Mouse (Mus musculus): ENCODE measurements around the gene Gli3.

DNA sequence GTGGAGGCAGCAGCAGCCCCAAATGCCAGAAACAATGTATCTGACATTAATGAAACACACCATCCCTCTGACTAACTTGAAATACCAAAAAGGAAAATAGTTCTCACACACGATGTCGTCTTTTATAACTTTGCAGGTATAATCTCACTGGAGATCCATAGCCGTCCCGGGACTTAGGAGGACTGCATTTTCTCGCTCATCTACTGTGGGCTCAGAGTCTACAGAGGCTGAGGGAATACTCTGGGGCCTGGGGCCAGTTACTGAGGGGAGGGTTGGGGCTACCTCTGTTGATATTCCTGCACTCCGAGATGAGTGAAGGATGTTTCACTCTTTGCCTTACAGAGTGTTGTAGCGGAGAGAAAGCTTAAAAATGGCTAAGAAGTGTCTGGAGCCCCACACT is 1.1 kb upstream of the Gli3 start:
- TF ChIP-seq EP300 (IDR thresholded peaks at IDR 0.05; ENCODE audit: low read depth) (no peak), CTCF (IDR thresholded peaks at IDR 0.05; ENCODE audit: low read depth) (no peak)
